In the genomic region with DNA sequence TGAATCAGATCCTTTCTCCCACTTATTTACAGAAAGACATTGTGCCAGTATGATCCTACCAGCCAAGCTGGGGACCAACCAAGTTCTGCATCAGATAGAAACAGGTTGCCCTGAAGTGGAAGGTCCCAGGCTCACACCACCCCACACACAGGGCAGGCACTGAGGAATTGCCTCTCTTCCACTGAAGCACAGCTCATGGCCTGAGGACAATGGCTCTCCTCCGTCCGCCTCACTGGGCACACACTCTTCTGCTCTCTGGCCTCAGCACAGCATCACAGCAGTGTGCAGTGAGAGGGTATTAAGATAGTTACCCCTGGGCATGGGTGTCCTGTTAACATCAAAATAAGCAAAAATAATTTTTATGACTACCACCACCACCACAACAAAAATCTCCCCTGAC, we compare ENCODE assay signal across 20 mouse cellular contexts. TPM values are rescaled to one million over a fixed set of nuclear protein-coding genes. Genes with fewer than 3 reads are reported as not detected.
A peak's percentile ranks its signal among the peaks of the same experiment; 100 is the strongest.
DNase-seq lines count a peak whose midpoint lies in the region; ATAC-seq lines count a peak whose summit lies in the region.
"Had no signal": no experiment of that assay in that cellular context is flagged by ENCODE, and none has a peak within 500 bp of the region (broad histone marks: within the 10 kb centered on the region; RNA-seq: fewer than 3 reads in every experiment).

No protein-coding gene starts in this region.

- WGBS in forebrain, embryonic 10.5 days: 43% methylated on average over 2 of the region's 2 CpGs
- WGBS in forebrain, embryonic 16.5 days: 31% methylated on average over 2 of the region's 2 CpGs

- peak overlapping the region; percentile 30; the same call in 1 of the 2 replicates for H3K27ac ChIP-seq in forebrain, embryonic 10.5 days
- H3K27ac ChIP-seq in forebrain, embryonic 16.5 days (ENCODE audit: low read length): no peak overlapping the region
- H3K27ac ChIP-seq: embryonic facial prominence, embryonic 12.5 days; forebrain, embryonic 13.5 days; gastrocnemius, adult 2 months; heart, embryonic 15.5 days; hindbrain, embryonic 10.5 days; hindbrain, embryonic 14.5 days; intestine, embryonic 15.5 days had no signal

- no peak overlapping the region for H3K4me2 ChIP-seq in forebrain, embryonic 16.5 days (ENCODE audit: low read length)
- H3K4me2 ChIP-seq: embryonic facial prominence, embryonic 12.5 days; forebrain, embryonic 13.5 days; heart, embryonic 11.5 days; heart, embryonic 15.5 days; hindbrain, embryonic 14.5 days; intestine, embryonic 15.5 days had no signal

- no peaks in the 10 kb centered on the region for H3K9me3 ChIP-seq in forebrain, embryonic 10.5 days
- H3K9me3 ChIP-seq in forebrain, embryonic 16.5 days (ENCODE audit: control insufficient read depth, low read length): no peaks in the 10 kb centered on the region
- no peaks in the 10 kb centered on the region for H3K9me3 ChIP-seq in megakaryocyte, embryonic 14.5 days
- H3K9me3 ChIP-seq: embryonic facial prominence, embryonic 12.5 days; forebrain, embryonic 13.5 days; heart, embryonic 15.5 days; hindbrain, embryonic 10.5 days; intestine, embryonic 15.5 days had no signal

- H3K4me3 ChIP-seq in forebrain, embryonic 10.5 days: no peak overlapping the region
- H3K4me3 ChIP-seq in forebrain, embryonic 16.5 days (replicated peaks; ENCODE audit: low read length): no peak overlapping the region
- peak overlapping the region; percentile 31 for H3K4me3 ChIP-seq in megakaryocyte, embryonic 14.5 days (replicated peaks)
- H3K4me3 ChIP-seq: embryonic facial prominence, embryonic 12.5 days; forebrain, embryonic 13.5 days; gastrocnemius, adult 2 months; heart, embryonic 15.5 days; hindbrain, embryonic 10.5 days; intestine, embryonic 15.5 days had no signal

- peaks cover 9% of the 10 kb centered on the region; the same call in 1 of the 2 replicates for H3K36me3 ChIP-seq in forebrain, embryonic 10.5 days (replicated peaks)
- no peaks in the 10 kb centered on the region for H3K36me3 ChIP-seq in forebrain, embryonic 16.5 days (ENCODE audit: control insufficient read depth, insufficient read depth)
- H3K36me3 ChIP-seq in megakaryocyte, embryonic 14.5 days (replicated peaks; ENCODE audit: low read length): peaks cover 97% of the 10 kb centered on the region
- H3K36me3 ChIP-seq: heart, embryonic 15.5 days; intestine, embryonic 15.5 days had no signal

- H3K9ac ChIP-seq in forebrain, embryonic 16.5 days (replicated peaks; ENCODE audit: low read depth, low read length): no peak overlapping the region
- H3K9ac ChIP-seq: embryonic facial prominence, embryonic 12.5 days; forebrain, embryonic 13.5 days; heart, embryonic 15.5 days; hindbrain, embryonic 14.5 days; intestine, embryonic 15.5 days had no signal

- no peaks in the 10 kb centered on the region for H3K27me3 ChIP-seq in forebrain, embryonic 10.5 days (ENCODE audit: poor library complexity, severe bottlenecking)
- no peaks in the 10 kb centered on the region for H3K27me3 ChIP-seq in forebrain, embryonic 16.5 days (replicated peaks; ENCODE audit: control insufficient read depth, insufficient read depth, low read length)
- H3K27me3 ChIP-seq in megakaryocyte, embryonic 14.5 days (replicated peaks): no peaks in the 10 kb centered on the region
- H3K27me3 ChIP-seq: CH12.LX; embryonic facial prominence, embryonic 12.5 days; forebrain, embryonic 13.5 days; heart, embryonic 15.5 days; intestine, embryonic 15.5 days had no signal

- no peak for DNase-seq in forebrain, embryonic 10.5 days (ENCODE audit: extremely low spot score, low spot score)
- peak; percentile 53 for DNase-seq in retina, embryonic 14.5 days (ENCODE audit: low spot score)
- no peak for DNase-seq in ovary, postnatal 36 days (ENCODE audit: low spot score)
- DNase-seq: adrenal gland, adult 8-10 months; cerebellum, adult 11 months; cerebellum, adult 8-10 months; cerebellum, postnatal 14 days; gastrocnemius, adult 2 months; gastrocnemius, postnatal 25 days had no signal

- no peak for ATAC-seq in forebrain, embryonic 16.5 days
- ATAC-seq in megakaryocyte, adult 5-6 weeks (ENCODE audit: poor library complexity, severe bottlenecking): no peak
- ATAC-seq: forebrain, embryonic 13.5 days; intestine, embryonic 15.5 days had no signal

- H3K4me1 ChIP-seq in forebrain, embryonic 10.5 days: peaks cover 11% of the 10 kb centered on the region
- H3K4me1 ChIP-seq in forebrain, embryonic 16.5 days (replicated peaks; ENCODE audit: control insufficient read depth, insufficient read depth, low read length): 0 out of 2 replicates have a peak, but pooled peaks cover 3% of the 10 kb centered on the region
- H3K4me1 ChIP-seq in megakaryocyte, embryonic 14.5 days: peaks cover 53% of the 10 kb centered on the region
- H3K4me1 ChIP-seq: forebrain, embryonic 13.5 days; heart, embryonic 15.5 days had no signal

RNA-seq across cellular contexts. Expression of a gene that starts 39.7 kb away (rescaled TPM):
- polyA plus RNA-seq in forebrain, embryonic 10.5 days (2016; fragmentation: Nextera tagmentation; extraction: Ambion mirVana): 4.6 and 5.0 TPM in 2 replicates
- polyA plus RNA-seq in forebrain, embryonic 16.5 days (2015; fragmentation: Nextera tagmentation; extraction: Ambion mirVana): 2.4 and 3.0 TPM in 2 replicates
- polyA plus RNA-seq in megakaryocyte, embryonic 14.5 days (2012; ENCODE audit: insufficient read depth, low replicate concordance): 4.6 and 10.6 TPM in 2 replicates
- total RNA-seq in megakaryocyte, adult 5-6 weeks (2015): 18.2 and 23.1 TPM in 2 replicates
- total RNA-seq in megakaryocyte, adult 5-6 weeks (2017): 16.7 and 17.1 TPM in 2 replicates
